Mouse (Mus musculus) cortical plate, adult 2 months (tissue): ENCODE results near the gene Rexo1. TPM values are rescaled to one million over a fixed set of nuclear protein-coding genes. Genes with fewer than 3 reads are reported as not detected.
A peak's percentile ranks its signal among the peaks of the same experiment; 100 is the strongest.

Experiments
- H3K27ac ChIP-seq: fragments of 200-500 bp; 2 replicates; pipeline ENCODE4 v1.5.1; 2012; ENCODE audit warnings: low read length, control low read depth, inconsistent platforms; ENCODE audit not compliant: insufficient read depth
- H3K4me1 ChIP-seq: fragments of 200-500 bp; 2 replicates; pipeline ENCODE4 v1.6.1; 2011; ENCODE audit warnings: low read length; ENCODE audit not compliant: control insufficient read depth, insufficient read depth
- H3K4me3 ChIP-seq: fragments of 200-500 bp; 2 replicates; pipeline ENCODE4 v1.5.1; 2011; ENCODE audit warnings: mild to moderate bottlenecking, low read length, control low read depth; ENCODE audit not compliant: insufficient read depth
- CTCF ChIP-seq: fragments of 200-500 bp; IDR thresholded peaks from 2 replicates; pipeline ENCODE4 v1.5.1; 2011; ENCODE audit warnings: mild to moderate bottlenecking, control low read depth, low read length; ENCODE audit not compliant: insufficient read depth; ENCODE audit errors: extremely low read depth
- POLR2A ChIP-seq: fragments of 200-500 bp; IDR thresholded peaks from 2 replicates; pipeline ENCODE4 v1.6.1; 2011; ENCODE audit warnings: mild to moderate bottlenecking, low read length, control low read depth; ENCODE audit not compliant: insufficient read depth; ENCODE audit errors: extremely low read depth
- polyA plus RNA-seq: library from polyadenylated mRNA; depleted of rRNA; stranded (reverse); fragments of >200 nt; gene quantifications from 2 replicates; pipeline ENCODE4 v1.2.3, GENCODE M21; 2012

Rexo1 gene
- polyA plus RNA-seq, 1 experiment, result 44.7 TPM

DNA sequence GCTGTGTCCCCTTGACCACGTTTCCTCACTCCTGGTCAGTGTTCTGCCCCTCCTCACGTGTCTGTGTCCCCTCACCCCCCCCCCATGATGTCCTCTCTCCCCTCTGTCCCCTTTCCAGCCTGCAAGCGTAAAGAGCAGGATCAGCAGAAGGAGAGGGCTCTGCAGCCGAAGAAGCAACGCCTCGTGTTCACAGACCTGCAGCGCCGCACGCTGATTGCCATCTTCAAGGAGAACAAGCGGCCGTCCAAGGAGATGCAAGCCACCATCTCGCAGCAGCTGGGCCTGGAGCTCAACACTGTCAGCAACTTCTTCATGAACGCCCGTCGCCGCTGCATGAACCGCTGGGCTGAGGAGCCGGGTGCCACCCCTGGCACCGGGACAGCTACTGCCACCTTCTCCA is 47.6 kb downstream of the Rexo1 start:
- TF ChIP-seq POLR2A, result no peak
- TF ChIP-seq CTCF, result no peak
- no peaks in the 10 kb centered on the region for H3K4me1 ChIP-seq
- H3K4me3 ChIP-seq, result no peak overlapping the region

DNA sequence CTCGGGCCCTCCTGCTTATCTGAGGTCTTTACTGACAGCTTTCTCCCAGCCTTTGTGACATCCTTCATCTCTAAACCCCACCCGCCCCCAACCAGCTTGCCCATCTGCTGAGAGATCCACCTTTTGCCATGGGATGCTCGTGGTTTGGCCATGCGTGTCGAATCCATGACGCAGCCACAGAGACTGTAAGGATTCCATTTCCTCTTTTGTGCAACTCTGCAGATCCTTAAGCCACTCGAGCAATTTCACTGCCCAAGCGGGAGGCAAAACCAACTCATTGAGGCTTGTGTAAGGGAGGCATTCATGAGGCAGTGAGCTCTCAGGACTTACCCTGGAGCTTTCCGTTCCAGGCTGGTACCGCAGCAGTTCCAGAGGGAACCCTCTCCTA is 51.1 kb downstream of the Rexo1 start:
- H3K27ac ChIP-seq, result no peak overlapping the region
- TF ChIP-seq CTCF, result no peak
- H3K4me3 ChIP-seq, result no peak overlapping the region
- H3K4me1 ChIP-seq, result no peaks in the 10 kb centered on the region

More for the DNA sequence above, 47.6 kb downstream of the Rexo1 start:
- H3K27ac ChIP-seq, result no peak overlapping the region

DNA sequence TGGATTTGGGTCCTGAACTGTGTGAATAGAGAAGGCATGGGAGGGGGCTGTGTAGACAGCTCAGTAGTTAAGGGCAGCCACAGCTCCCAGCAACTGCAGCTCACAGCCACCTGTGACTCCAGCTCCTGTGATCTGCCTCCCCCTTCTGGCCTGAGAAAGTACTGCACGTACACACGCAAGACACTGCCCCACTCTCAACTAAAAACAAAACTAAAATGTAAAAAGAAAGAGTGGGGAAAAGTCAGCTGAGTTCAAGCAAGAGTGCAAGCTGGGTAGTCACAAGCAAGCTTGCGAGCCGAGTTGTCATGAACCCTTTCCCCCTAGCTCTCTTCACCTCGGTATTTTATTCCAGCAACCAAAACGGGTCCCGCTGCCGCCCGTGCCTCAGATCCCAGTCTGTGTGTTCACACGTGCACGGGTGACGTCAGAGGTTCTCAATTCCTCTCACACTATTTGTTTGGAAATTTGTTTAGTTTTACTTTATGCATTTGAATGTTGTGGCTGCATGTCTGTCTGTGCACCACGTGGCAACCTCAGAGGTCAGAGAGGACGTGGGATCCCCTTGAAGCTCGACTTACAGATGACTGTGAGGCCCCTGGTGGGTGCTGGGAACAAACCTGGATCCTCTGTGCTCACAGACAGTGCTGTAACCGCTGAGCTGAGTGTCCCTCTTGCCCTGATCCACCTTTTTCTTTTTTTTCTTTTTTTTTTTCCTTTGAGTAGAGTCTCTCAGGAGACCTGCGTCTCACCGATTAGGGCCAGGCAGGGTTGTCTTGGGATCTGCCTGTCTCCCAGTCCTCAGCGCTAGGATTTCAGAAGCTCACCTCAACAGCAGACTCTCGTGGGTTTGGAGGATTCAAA is 51.7 kb downstream of the Rexo1 start:
- TF ChIP-seq CTCF (peak; percentile 93), POLR2A (no peak)
- Histone ChIP-seq H3K4me1 (no peaks in the 10 kb centered on the region), H3K27ac (no peak overlapping the region), H3K4me3 (no peak overlapping the region)

GRCm38 (mm10) chr10:80506222-80506621 is 55.1 kb downstream of the Rexo1 start:
- Histone ChIP-seq H3K27ac (no peak overlapping the region), H3K4me1 (no peaks in the 10 kb centered on the region), H3K4me3 (no peak overlapping the region)
- TF ChIP-seq CTCF (peak; percentile 78), POLR2A (no peak)

DNA sequence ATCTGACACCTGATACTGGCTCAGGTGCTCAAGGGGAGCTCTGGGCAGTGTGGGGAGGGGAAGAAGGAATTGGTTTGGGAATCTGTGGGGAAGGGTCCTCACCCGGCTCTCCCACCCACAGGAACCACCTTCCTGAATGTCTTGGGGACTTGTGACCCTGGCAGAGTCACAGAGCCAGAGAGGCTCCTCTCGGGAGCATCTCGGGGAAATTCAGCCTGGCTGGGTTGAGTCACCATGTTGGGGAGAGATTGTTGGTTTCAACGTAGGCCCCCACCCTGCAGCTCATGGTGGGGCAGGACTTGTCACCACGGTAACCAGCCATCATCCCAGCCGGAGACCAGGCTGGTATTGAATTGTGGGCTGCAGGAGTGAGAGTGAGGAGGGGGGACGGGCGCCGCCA is 56.6 kb downstream of the Rexo1 start:
- TF ChIP-seq CTCF (no peak), POLR2A (no peak)
- Histone ChIP-seq H3K27ac (no peak overlapping the region), H3K4me1 (no peaks in the 10 kb centered on the region), H3K4me3 (no peak overlapping the region)

DNA sequence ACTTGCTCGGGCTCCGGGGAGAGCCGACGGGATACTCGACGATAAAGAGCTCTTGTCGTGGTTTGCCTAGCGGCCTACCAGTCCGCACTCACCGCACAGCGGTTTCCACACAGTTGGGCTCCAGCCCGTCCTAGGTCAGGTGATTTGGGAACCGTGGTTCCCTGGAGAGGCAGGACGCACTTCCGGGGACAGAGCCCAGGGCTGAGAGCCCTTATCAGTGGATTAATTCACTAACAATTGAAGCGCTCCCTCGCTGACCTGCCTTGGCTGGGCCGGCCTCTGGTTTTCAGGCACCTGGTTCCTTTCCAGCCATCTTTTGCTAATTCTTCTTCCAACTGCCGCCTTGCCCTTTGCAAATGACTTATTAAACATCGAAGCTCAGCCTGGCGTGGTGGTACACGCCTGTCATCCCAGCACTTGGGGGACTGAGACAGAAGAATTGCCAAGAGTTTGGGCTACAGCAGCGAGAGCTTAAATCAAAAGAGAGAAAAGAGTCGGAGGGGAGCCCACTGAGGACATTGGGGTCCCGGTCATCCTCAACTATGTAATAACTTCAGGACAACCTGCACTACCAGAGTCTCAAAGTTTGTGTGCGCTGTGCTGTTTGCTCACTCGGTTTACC is 57.6 kb downstream of the Rexo1 start:
- Histone ChIP-seq H3K27ac (no peak overlapping the region), H3K4me3 (no peak overlapping the region), H3K4me1 (no peaks in the 10 kb centered on the region)
- TF ChIP-seq CTCF (no peak), POLR2A (no peak)

- no peak overlapping the region for H3K4me3 ChIP-seq
- TF ChIP-seq POLR2A (no peak), CTCF (no peak)
- no peaks in the 10 kb centered on the region for H3K4me1 ChIP-seq
- no peak overlapping the region for H3K27ac ChIP-seq
Observed at GRCm38 (mm10) chr10:80502819-80503314, 58.5 kb downstream of the Rexo1 start.

- TF ChIP-seq POLR2A (no peak), CTCF (no peak)
- H3K4me1 ChIP-seq, result no peaks in the 10 kb centered on the region
- H3K4me3 ChIP-seq, result no peak overlapping the region
- H3K27ac ChIP-seq, result no peak overlapping the region
Observed at GRCm38 (mm10) chr10:80502291-80502690, 59.1 kb downstream of the Rexo1 start.

GRCm38 (mm10) chr10:80496421-80496820 is 64.9 kb downstream of the Rexo1 start:
- Histone ChIP-seq H3K4me3 (no peak overlapping the region), H3K4me1 (no peaks in the 10 kb centered on the region), H3K27ac (no peak overlapping the region)
- TF ChIP-seq CTCF (no peak), POLR2A (no peak)

DNA sequence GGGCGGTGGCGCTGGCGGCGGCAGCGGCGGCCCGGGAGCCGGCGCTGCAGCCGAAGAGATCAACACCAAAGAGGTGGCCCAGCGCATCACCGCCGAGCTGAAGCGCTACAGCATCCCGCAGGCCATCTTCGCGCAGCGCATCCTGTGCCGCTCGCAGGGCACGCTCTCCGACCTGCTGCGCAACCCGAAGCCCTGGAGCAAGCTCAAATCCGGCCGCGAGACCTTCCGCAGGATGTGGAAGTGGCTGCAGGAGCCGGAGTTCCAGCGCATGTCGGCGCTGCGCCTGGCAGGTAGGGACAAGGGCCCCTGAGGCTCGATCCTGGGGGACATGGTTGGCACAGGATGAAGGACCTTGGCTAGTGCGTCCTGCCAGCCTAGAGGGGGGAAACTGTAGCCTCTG is 65.5 kb downstream of the Rexo1 start:
- Histone ChIP-seq H3K4me1 (no peaks in the 10 kb centered on the region), H3K4me3 (no peak overlapping the region), H3K27ac (no peak overlapping the region)
- no peak for TF ChIP-seq CTCF
- no peak for TF ChIP-seq POLR2A
